Mouse (Mus musculus) small intestine, adult 2 months (tissue): ENCODE results near the gene Rfwd3. TPM values are rescaled to one million over a fixed set of nuclear protein-coding genes. Genes with fewer than 3 reads are reported as not detected.
"Not testable (repeated sequence)": the region's sequence is repeated elsewhere in the genome, so short reads cannot be mapped to it uniquely, and the experiment has no call there.

ENCODE experiments used
- H3K27ac ChIP-seq: fragments of 200-500 bp; 2 replicates; pipeline ENCODE4 v1.5.1; 2012; ENCODE audit warnings: low read depth, low read length, control low read depth, inconsistent platforms; ENCODE audit not compliant: insufficient read depth
- H3K27me3 ChIP-seq: fragments of 200-500 bp; 2 replicates; pipeline ENCODE4 v1.6.1; 2012; ENCODE audit warnings: mild to moderate bottlenecking, moderate library complexity, low read length, inconsistent platforms; ENCODE audit not compliant: control insufficient read depth, insufficient read depth
- H3K36me3 ChIP-seq: fragments of 200-500 bp; 2 replicates; pipeline ENCODE4 v1.6.1; 2012; ENCODE audit warnings: mild to moderate bottlenecking, low read length, control low read depth, inconsistent platforms; ENCODE audit not compliant: control insufficient read depth, insufficient read depth
- H3K4me1 ChIP-seq: fragments of 200-500 bp; 2 replicates; pipeline ENCODE4 v1.6.1; 2012; ENCODE audit warnings: low read length, inconsistent platforms, mixed read lengths; ENCODE audit not compliant: control insufficient read depth, insufficient read depth, insufficient read length
- H3K4me3 ChIP-seq: fragments of 200-500 bp; 2 replicates; pipeline ENCODE4 v1.5.1; 2012; ENCODE audit warnings: low read depth, mild to moderate bottlenecking, control low read depth, inconsistent platforms, low read length, moderate library complexity
- CTCF ChIP-seq: fragments of 200-500 bp; IDR thresholded peaks from 2 replicates; pipeline ENCODE4 v1.5.1; 2012; ENCODE audit warnings: low read depth, mild to moderate bottlenecking, control low read depth, inconsistent platforms, low read length, moderate library complexity, mixed read lengths; ENCODE audit not compliant: insufficient replicate concordance, insufficient read length; ENCODE audit errors: extremely low read depth
- POLR2A ChIP-seq: fragments of 200-500 bp; IDR thresholded peaks from 2 replicates; pipeline ENCODE4 v1.6.1; 2012; ENCODE audit warnings: low read depth, mild to moderate bottlenecking, control low read depth, inconsistent platforms, low read length, moderate library complexity
- WGBS: fragments of 180-500 bp; shearing (Covaris S2); methylation state at CpG from one replicate; pipeline ENCODE4 v1.1.7; 2018; 5-methylcytosine and 5-hydroxymethylcytosine counted together
- polyA plus RNA-seq: library from polyadenylated mRNA; depleted of rRNA; stranded (reverse); fragments of >200 nt; gene quantifications from 2 replicates; pipeline ENCODE4 v1.2.3, GENCODE M21; 2012

The Rfwd3 gene
- polyA plus RNA-seq, 1 experiment = 9.1 TPM

- no peaks in the 10 kb centered on the region for H3K4me1 ChIP-seq
- 87% methylated on average over 4 of the region's 4 CpGs for WGBS
- no peak overlapping the region for H3K4me3 ChIP-seq
- TF ChIP-seq POLR2A (no peak), CTCF (no peak)
- H3K36me3 ChIP-seq = peaks cover 71% of the 10 kb centered on the region
- H3K27me3 ChIP-seq = no peaks in the 10 kb centered on the region
- H3K27ac ChIP-seq = no peak overlapping the region
Measured at GRCm38 (mm10) chr8:111285603-111286002, 14.4 kb downstream of the Rfwd3 start.

GRCm38 (mm10) chr8:111282093-111282492 lies 17.9 kb downstream of the Rfwd3 start:
- H3K36me3 ChIP-seq = peaks cover 67% of the 10 kb centered on the region
- 92% methylated on average over 3 of the region's 3 CpGs for WGBS

GRCm38 (mm10) chr8:111268277-111268676 lies 31.7 kb downstream of the Rfwd3 start:
- no peak overlapping the region for H3K27ac ChIP-seq
- H3K27me3 ChIP-seq = no peaks in the 10 kb centered on the region
- no peak overlapping the region for H3K4me3 ChIP-seq
- TF ChIP-seq CTCF (no peak), POLR2A (no peak)
- 77% methylated on average over 2 of the region's 2 CpGs for WGBS
- peaks cover 4% of the 10 kb centered on the region; the same call in 1 of the 2 replicates for H3K4me1 ChIP-seq
- peaks cover 7% of the 10 kb centered on the region for H3K36me3 ChIP-seq

More at GRCm38 (mm10) chr8:111282093-111282492, 17.9 kb downstream of the Rfwd3 start:
- H3K27ac ChIP-seq = no peak overlapping the region
- TF ChIP-seq CTCF (no peak), POLR2A (no peak)
- no peaks in the 10 kb centered on the region for H3K4me1 ChIP-seq
- no peak overlapping the region for H3K4me3 ChIP-seq
- no peaks in the 10 kb centered on the region for H3K27me3 ChIP-seq

- H3K4me3 ChIP-seq, H3K27me3 ChIP-seq, H3K4me1 ChIP-seq, H3K27ac ChIP-seq, H3K36me3 ChIP-seq: not testable (repeated sequence)
- 86% methylated on average over 7 of the region's 7 CpGs for WGBS
Measured at GRCm38 (mm10) chr8:111266161-111266560, 33.9 kb downstream of the Rfwd3 start.

- Histone ChIP-seq H3K36me3 (no peaks in the 10 kb centered on the region), H3K4me1 (peaks cover 4% of the 10 kb centered on the region; the same call in 1 of the 2 replicates), H3K27me3 (no peaks in the 10 kb centered on the region), H3K27ac (peak overlapping the region; percentile 66), H3K4me3 (no peak overlapping the region)
- no peak for TF ChIP-seq POLR2A
- no peak for TF ChIP-seq CTCF
- 57% methylated on average over 2 of the region's 2 CpGs for WGBS
Measured at GRCm38 (mm10) chr8:111264693-111265220, 35.3 kb downstream of the Rfwd3 start.

- 60% methylated on average over 4 of the region's 4 CpGs for WGBS
- TF ChIP-seq POLR2A (no peak), CTCF (no peak)
Measured at GRCm38 (mm10) chr8:111261981-111262381, 38.0 kb downstream of the Rfwd3 start.

GRCm38 (mm10) chr8:111260251-111260650 lies 39.8 kb downstream of the Rfwd3 start:
- WGBS = 92% methylated on average over 5 of the region's 5 CpGs

More at GRCm38 (mm10) chr8:111261981-111262381, 38.0 kb downstream of the Rfwd3 start:
- no peaks in the 10 kb centered on the region for H3K36me3 ChIP-seq
- no peak overlapping the region for H3K27ac ChIP-seq
- H3K27me3 ChIP-seq = no peaks in the 10 kb centered on the region
- H3K4me1 ChIP-seq = peaks cover 4% of the 10 kb centered on the region
- no peak overlapping the region for H3K4me3 ChIP-seq

More at GRCm38 (mm10) chr8:111260251-111260650, 39.8 kb downstream of the Rfwd3 start:
- Histone ChIP-seq H3K27ac (no peak overlapping the region), H3K4me3 (no peak overlapping the region), H3K4me1 (peaks cover 4% of the 10 kb centered on the region), H3K27me3 (no peaks in the 10 kb centered on the region), H3K36me3 (no peaks in the 10 kb centered on the region)
- TF ChIP-seq POLR2A = no peak
- no peak for TF ChIP-seq CTCF
